Mouse (Mus musculus) erythroblast, embryonic 14.5 days (primary cell): ENCODE data around the gene Smg9.

Experiments used
- GATA1 ChIP-seq: IDR thresholded peaks from 2 replicates; pipeline ENCODE4 v1.6.1; 2012; ENCODE audit warnings: low read length, inconsistent platforms, mixed read lengths
- TAL1 ChIP-seq: IDR thresholded peaks from 3 replicates; pipeline ENCODE4 v1.6.1; 2012; ENCODE audit warnings: low read length, inconsistent platforms, mixed read lengths

- TF ChIP-seq GATA1 (no peak), TAL1 (no peak)
Observed at GRCm38 (mm10) chr7:24431713-24432112, 32.3 kb downstream of the Smg9 start.
